Mouse (Mus musculus) brain, embryonic 14.5 days (tissue): ENCODE results near the gene B4galt4.

ENCODE experiments used
- CTCF ChIP-seq: fragments of 200-500 bp; IDR thresholded peaks from 2 replicates; pipeline ENCODE4 v1.5.1; 2012; ENCODE audit warnings: inconsistent platforms, mild to moderate bottlenecking, moderate library complexity, borderline replicate concordance; ENCODE audit not compliant: insufficient read depth, insufficient read length; ENCODE audit errors: extremely low read depth
- POLR2A ChIP-seq: fragments of 200-500 bp; IDR thresholded peaks from 2 replicates; pipeline ENCODE4 v1.6.1; 2012; ENCODE audit warnings: mild to moderate bottlenecking, inconsistent platforms, borderline replicate concordance; ENCODE audit not compliant: poor library complexity, insufficient read depth, insufficient read length, severe bottlenecking; ENCODE audit errors: extremely low read depth

DNA sequence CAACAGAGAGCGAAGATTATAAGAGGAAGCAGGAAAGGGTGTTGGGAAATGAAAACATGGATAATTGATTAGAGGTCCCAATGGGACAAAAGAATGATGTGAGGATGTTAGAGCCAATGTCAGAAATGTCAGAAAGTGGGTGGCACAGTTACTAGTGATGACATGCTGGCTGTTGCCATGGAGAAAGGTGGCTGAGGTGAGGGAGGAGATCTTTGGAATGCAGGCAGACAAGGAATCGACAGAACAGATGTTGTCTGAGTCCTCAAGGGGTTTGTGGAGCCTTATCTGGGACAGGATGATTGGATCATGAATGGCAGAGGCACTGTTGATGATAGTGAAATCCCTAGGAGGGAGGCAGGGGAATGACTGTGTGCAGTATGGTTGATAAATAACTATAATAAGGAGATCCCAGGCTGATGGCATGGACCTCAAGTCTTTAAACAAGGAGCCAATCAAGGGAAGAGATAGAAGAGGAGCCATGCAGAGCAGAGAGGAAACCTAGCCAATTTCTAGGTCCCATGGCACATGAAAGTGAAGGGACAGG is 40.5 kb downstream of the B4galt4 start:
- TF ChIP-seq CTCF (no peak), POLR2A (no peak)
